Mouse (Mus musculus): ENCODE data around the gene Gm20388. TPM values are rescaled to one million over a fixed set of nuclear protein-coding genes. Genes with fewer than 3 reads are reported as not detected.

Gene Gm20388
- polyA plus RNA-seq, 1 experiment from 2014 or later = 5.5 TPM

- H3K4me1 ChIP-seq = peaks cover 7% of the 10 kb centered on the region; the same call in 1 of the 2 replicates
- H3K4me2 ChIP-seq = no peak overlapping the region
- H3K27ac ChIP-seq = no peak overlapping the region
- H3K9ac ChIP-seq = no peak overlapping the region
- no peaks in the 10 kb centered on the region for H3K9me3 ChIP-seq
- no peak overlapping the region for H3K4me3 ChIP-seq
- H3K27me3 ChIP-seq = peaks cover 11% of the 10 kb centered on the region; the same call in 1 of the 2 replicates
- H3K36me3 ChIP-seq = no peaks in the 10 kb centered on the region
- ATAC-seq (ENCODE audit: borderline replicate concordance, extremely low read depth, low FRiP score, low TSS enrichment) = no peak
- WGBS = 68% methylated on average over 5 of the region's 5 CpGs
These were observed 251.7 kb downstream of the Gm20388 start for GRCm38 (mm10) chr8:120162404-120162752.

- no peak for ATAC-seq (ENCODE audit: borderline replicate concordance, extremely low read depth, low FRiP score, low TSS enrichment)
These were observed 252.7 kb downstream of the Gm20388 start for GRCm38 (mm10) chr8:120163376-120163775.

GRCm38 (mm10) chr8:120164026-120164425, 253.4 kb downstream of the Gm20388 start:
- Histone ChIP-seq H3K9ac (no peak overlapping the region), H3K36me3 (no peaks in the 10 kb centered on the region), H3K9me3 (no peaks in the 10 kb centered on the region), H3K4me2 (no peak overlapping the region), H3K4me3 (no peak overlapping the region), H3K4me1 (peaks cover 7% of the 10 kb centered on the region; the same call in 1 of the 2 replicates), H3K27ac (no peak overlapping the region), H3K27me3 (peaks cover 19% of the 10 kb centered on the region; the same call in 1 of the 2 replicates)
- no peak for ATAC-seq (ENCODE audit: borderline replicate concordance, extremely low read depth, low FRiP score, low TSS enrichment)
- 76% methylated on average over 5 of the region's 5 CpGs for WGBS

More at GRCm38 (mm10) chr8:120163376-120163775, 252.7 kb downstream of the Gm20388 start:
- no peak overlapping the region for H3K4me3 ChIP-seq
- H3K9ac ChIP-seq = no peak overlapping the region
- H3K4me1 ChIP-seq = peaks cover 7% of the 10 kb centered on the region; the same call in 1 of the 2 replicates
- H3K27me3 ChIP-seq = peaks cover 13% of the 10 kb centered on the region; the same call in 1 of the 2 replicates
- WGBS = 54% methylated on average over 8 of the region's 8 CpGs
- no peak overlapping the region for H3K4me2 ChIP-seq
- no peak overlapping the region for H3K27ac ChIP-seq
- H3K36me3 ChIP-seq = no peaks in the 10 kb centered on the region
- H3K9me3 ChIP-seq = no peaks in the 10 kb centered on the region

- whole genome bisulfite sequencing = 71% methylated on average over 8 of the region's 8 CpGs
- H3K27ac ChIP-seq = no peak overlapping the region
- H3K9me3 ChIP-seq = no peaks in the 10 kb centered on the region
- no peaks in the 10 kb centered on the region for H3K36me3 ChIP-seq
- H3K4me2 ChIP-seq = no peak overlapping the region
- H3K9ac ChIP-seq = no peak overlapping the region
- peaks cover 12% of the 10 kb centered on the region; the same call in 1 of the 2 replicates for H3K27me3 ChIP-seq
- H3K4me3 ChIP-seq = no peak overlapping the region
- ATAC-seq (ENCODE audit: borderline replicate concordance, extremely low read depth, low FRiP score, low TSS enrichment) = no peak
- 0 out of 2 replicates have a peak, but pooled peaks cover 2% of the 10 kb centered on the region for H3K4me1 ChIP-seq
These were observed 256.5 kb downstream of the Gm20388 start for GRCm38 (mm10) chr8:120167136-120167535.

DNA sequence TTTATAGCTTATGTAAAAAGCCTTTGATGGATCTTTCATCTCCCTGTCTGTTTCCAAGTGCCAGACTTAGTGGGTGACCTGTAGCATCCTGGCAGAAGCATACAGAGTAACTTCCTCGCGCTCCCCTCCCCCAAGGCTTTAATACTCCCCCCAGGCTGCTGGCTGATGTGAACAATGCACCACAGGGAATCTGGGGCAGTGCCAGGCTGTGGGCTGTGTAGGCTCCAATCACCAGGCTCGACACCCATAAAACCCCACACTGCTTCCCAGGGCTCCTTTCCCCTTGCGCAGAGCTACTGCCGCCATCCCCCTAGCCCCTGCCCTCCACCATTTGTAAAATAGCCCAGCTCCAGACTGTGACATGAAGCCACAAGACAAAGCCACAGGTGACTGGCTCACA, 257.2 kb downstream of the Gm20388 start:
- 45% methylated on average over 5 of the region's 5 CpGs for WGBS
- ATAC-seq (ENCODE audit: borderline replicate concordance, extremely low read depth, low FRiP score, low TSS enrichment) = no peak
- H3K9ac ChIP-seq = no peak overlapping the region

DNA sequence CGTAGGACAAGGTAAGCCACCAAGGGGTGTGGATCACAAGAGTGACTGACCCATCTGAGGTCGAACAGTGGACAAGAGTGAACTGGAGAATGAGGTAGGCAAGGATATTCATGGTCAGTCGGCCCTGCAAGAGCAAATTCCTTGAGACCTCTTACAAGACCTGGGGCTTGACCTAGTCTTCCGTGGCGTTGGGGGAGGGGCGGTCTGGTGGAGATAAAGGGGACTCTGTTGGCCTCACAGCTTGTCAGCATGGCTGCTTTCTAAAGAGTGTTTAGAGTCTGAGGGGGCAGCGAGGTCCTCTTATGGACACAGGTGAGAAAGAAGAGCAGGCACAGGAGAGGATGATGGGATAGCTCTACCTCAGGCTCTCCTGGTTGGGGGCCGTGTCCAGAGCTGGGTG, 258.5 kb downstream of the Gm20388 start:
- ATAC-seq (ENCODE audit: borderline replicate concordance, extremely low read depth, low FRiP score, low TSS enrichment) = no peak
- no peak overlapping the region for H3K27ac ChIP-seq
- 36% methylated on average over 8 of the region's 8 CpGs for WGBS

More for the DNA sequence above, 257.2 kb downstream of the Gm20388 start:
- Histone ChIP-seq H3K9me3 (no peaks in the 10 kb centered on the region), H3K4me3 (no peak overlapping the region), H3K4me1 (no peaks in the 10 kb centered on the region), H3K27me3 (peaks cover 12% of the 10 kb centered on the region; the same call in 1 of the 2 replicates), H3K27ac (no peak overlapping the region), H3K4me2 (no peak overlapping the region), H3K36me3 (no peaks in the 10 kb centered on the region)

GRCm38 (mm10) chr8:120173195-120173594, 262.6 kb downstream of the Gm20388 start:
- 78% methylated on average over 1 of the region's 1 CpGs for WGBS
- Histone ChIP-seq H3K4me2 (no peak overlapping the region), H3K4me1 (peaks cover 18% of the 10 kb centered on the region), H3K27ac (no peak overlapping the region), H3K27me3 (peaks cover 31% of the 10 kb centered on the region), H3K9ac (no peak overlapping the region), H3K4me3 (no peak overlapping the region), H3K9me3 (no peaks in the 10 kb centered on the region), H3K36me3 (no peaks in the 10 kb centered on the region)
- ATAC-seq (ENCODE audit: borderline replicate concordance, extremely low read depth, low FRiP score, low TSS enrichment) = no peak

More for the DNA sequence above, 258.5 kb downstream of the Gm20388 start:
- Histone ChIP-seq H3K9ac (no peak overlapping the region), H3K4me3 (no peak overlapping the region), H3K4me1 (no peaks in the 10 kb centered on the region), H3K36me3 (no peaks in the 10 kb centered on the region), H3K27me3 (peaks cover 14% of the 10 kb centered on the region), H3K4me2 (no peak overlapping the region), H3K9me3 (no peaks in the 10 kb centered on the region)

GRCm38 (mm10) chr8:120174606-120175005, 264.0 kb downstream of the Gm20388 start:
- Histone ChIP-seq H3K9ac (no peak overlapping the region), H3K4me2 (no peak overlapping the region), H3K9me3 (no peaks in the 10 kb centered on the region), H3K4me1 (peaks cover 29% of the 10 kb centered on the region), H3K36me3 (no peaks in the 10 kb centered on the region), H3K27ac (no peak overlapping the region), H3K4me3 (no peak overlapping the region), H3K27me3 (peaks cover 29% of the 10 kb centered on the region)
- WGBS = 39% methylated on average over 18 of the region's 18 CpGs
- ATAC-seq (ENCODE audit: borderline replicate concordance, extremely low read depth, low FRiP score, low TSS enrichment) = no peak

GRCm38 (mm10) chr8:120176605-120177004, 266.0 kb downstream of the Gm20388 start:
- no peak overlapping the region for H3K9ac ChIP-seq

GRCm38 (mm10) chr8:120177318-120178123, 266.9 kb downstream of the Gm20388 start, which contains the start of gene Fam92b:
Gene Fam92b (minus strand): TSS chr8:120177466.
- Histone ChIP-seq H3K36me3 (no peaks in the 10 kb centered on the region), H3K27me3 (peaks cover 29% of the 10 kb centered on the region), H3K27ac (no peak within 1 kb of the TSS), H3K9ac (no peak within 1 kb of the TSS), H3K4me1 (peaks cover 38% of the 10 kb centered on the region), H3K4me3 (no peak within 1 kb of the TSS), H3K4me2 (peak within 1 kb of the TSS; percentile 41), H3K9me3 (no peaks in the 10 kb centered on the region)
- 2% methylated on average over 24 of the region's 26 CpGs for WGBS
- peak; percentile 79 for ATAC-seq (ENCODE audit: borderline replicate concordance, extremely low read depth, low FRiP score, low TSS enrichment)

More at GRCm38 (mm10) chr8:120176605-120177004, 266.0 kb downstream of the Gm20388 start:
- Histone ChIP-seq H3K27ac (no peak overlapping the region), H3K36me3 (no peaks in the 10 kb centered on the region), H3K9me3 (no peaks in the 10 kb centered on the region), H3K4me1 (peaks cover 38% of the 10 kb centered on the region), H3K4me3 (no peak overlapping the region), H3K4me2 (no peak overlapping the region), H3K27me3 (peaks cover 29% of the 10 kb centered on the region)
- 40% methylated on average over 4 of the region's 4 CpGs for WGBS
- ATAC-seq (ENCODE audit: borderline replicate concordance, extremely low read depth, low FRiP score, low TSS enrichment) = no peak

DNA sequence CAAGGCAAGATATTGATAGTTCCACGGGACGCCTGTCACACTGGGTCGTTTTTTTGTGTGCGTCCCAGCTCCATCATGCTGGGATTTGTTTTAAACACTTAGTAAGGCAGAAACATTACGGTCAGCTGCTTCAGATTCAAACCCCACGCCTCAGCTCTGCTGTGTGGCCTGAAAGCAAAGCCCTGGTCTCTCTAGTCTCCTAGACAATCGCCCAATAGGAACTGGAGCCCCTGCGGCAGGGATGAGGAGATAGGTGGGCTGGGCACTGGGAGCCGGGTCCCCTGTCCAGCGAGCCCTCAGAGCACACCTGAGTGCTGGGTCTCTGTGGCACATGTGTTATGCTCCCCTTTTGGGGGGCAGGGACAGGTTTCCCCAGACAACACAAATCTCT, 267.5 kb downstream of the Gm20388 start:
- 12% methylated on average over 10 of the region's 10 CpGs for WGBS
- H3K4me3 ChIP-seq = no peak overlapping the region
- ATAC-seq (ENCODE audit: borderline replicate concordance, extremely low read depth, low FRiP score, low TSS enrichment) = no peak
- H3K36me3 ChIP-seq = no peaks in the 10 kb centered on the region
- H3K4me1 ChIP-seq = peaks cover 38% of the 10 kb centered on the region
- H3K27me3 ChIP-seq = peaks cover 29% of the 10 kb centered on the region
- H3K4me2 ChIP-seq = peak overlapping the region; percentile 41; the same call in 1 of the 2 replicates
- no peak overlapping the region for H3K27ac ChIP-seq
- no peaks in the 10 kb centered on the region for H3K9me3 ChIP-seq
- H3K9ac ChIP-seq = no peak overlapping the region

DNA sequence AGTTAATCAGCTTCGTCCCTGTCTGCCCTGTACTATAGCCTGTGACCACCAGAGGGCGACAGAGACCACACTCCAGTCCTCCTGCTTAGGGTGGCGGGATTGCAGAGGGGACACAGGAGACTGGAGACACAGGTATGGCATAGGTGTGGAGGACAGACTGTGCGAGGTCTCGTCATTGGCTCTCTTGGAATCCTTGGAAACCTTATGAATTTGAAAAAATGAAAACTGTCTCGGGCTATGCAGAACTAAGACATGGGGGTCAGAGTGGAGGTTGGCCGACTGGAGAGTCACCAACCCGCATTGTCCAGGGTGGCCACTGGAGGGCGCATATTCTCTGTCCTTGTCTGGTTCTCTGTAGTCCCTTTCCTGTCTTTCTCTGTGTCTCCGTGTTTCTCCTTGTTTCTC, 268.4 kb downstream of the Gm20388 start:
- no peak overlapping the region for H3K9ac ChIP-seq
- H3K27ac ChIP-seq = no peak overlapping the region
- H3K4me1 ChIP-seq = peaks cover 40% of the 10 kb centered on the region
- peak overlapping the region; percentile 59 for H3K4me2 ChIP-seq
- WGBS = 0% methylated on average over 10 of the region's 10 CpGs
- H3K4me3 ChIP-seq = 0 out of 2 replicates have a peak overlapping the region, but pooled peaks have one; percentile 24
- no peaks in the 10 kb centered on the region for H3K36me3 ChIP-seq
- peaks cover 27% of the 10 kb centered on the region for H3K27me3 ChIP-seq
- no peaks in the 10 kb centered on the region for H3K9me3 ChIP-seq
- peak; percentile 44 for ATAC-seq (ENCODE audit: borderline replicate concordance, extremely low read depth, low FRiP score, low TSS enrichment)

Measured in lung, embryonic 15.5 days (tissue).